Mouse (Mus musculus) spleen, postnatal 10 days (tissue): ENCODE results near the gene Klf16.

Experiments used
- DNase-seq, 2 experiments: peaks; one replicate each; pipeline ENCODE4 v3.0.0; 2021 to 2022; ENCODE audit warnings: low spot score in 2 of 2

Klf16 gene

DNA sequence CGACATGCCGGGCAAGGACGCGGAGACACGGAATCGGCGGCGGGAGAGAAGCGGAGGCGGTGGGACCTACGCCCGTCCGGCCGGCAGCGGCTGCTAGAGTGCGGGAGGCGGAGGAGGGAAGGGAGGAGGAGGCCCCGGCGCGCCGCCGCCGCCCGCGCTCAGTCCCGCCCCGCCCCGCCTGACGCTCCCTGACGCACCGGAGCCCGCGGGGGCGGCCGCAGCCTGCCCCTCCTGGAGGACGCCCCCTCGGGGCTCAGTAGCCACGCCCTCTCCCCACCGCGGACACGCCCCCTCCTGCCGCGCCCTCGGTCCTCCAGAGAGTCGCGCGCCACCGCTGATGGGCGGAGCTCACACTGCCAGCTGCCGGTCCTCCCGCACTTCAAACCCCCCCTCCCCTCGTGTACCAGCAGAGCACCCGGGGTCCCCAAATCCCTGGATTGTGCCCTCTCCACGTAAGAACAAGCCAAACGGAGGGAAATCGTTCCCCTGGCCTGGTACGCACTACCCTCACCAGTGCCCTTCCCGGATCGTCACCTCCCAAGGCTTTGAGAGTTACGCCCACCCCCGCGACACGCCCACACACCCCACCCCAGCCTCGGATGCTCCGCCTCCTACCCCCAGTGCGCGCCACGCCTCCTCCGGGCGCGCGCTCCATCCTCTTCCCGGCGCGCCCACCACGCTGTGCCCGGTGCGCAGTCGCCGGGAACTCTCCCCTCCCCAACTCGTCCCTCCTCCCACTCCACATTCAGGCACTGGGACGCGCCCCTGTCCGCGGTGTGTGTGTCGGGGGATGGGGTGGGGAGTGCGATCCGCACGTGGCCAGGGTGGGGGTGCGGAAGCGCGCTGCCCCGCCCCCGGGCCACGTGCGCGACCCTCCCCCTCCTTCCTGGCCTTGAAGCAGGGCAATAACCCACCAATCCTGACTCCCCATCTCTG is at the start of gene Klf16:
Gene Klf16 (minus strand): TSS at position 127 of the 936 bp plus-strand sequence.
- peak; percentile 99 for DNase-seq

DNA sequence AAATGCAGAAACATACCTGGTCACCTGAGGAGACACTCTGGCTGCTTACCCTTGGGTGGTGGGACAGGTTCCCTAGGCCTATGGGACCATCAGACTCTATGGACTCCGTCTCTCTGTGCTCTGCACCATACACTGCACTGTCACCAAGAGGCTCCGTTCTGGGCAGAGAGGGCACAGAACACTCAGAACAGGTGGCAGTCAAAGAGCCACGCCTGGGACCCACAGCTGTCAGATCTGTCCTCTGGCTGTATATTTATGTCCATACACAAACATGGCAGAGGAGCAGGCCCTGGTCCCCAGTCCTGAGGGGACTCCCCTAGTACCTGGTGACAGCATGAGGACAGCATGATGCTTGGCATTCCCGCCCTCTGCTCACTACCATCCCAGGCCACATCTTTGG is 48.6 kb upstream of the Klf16 start:
- no peak for DNase-seq

DNA sequence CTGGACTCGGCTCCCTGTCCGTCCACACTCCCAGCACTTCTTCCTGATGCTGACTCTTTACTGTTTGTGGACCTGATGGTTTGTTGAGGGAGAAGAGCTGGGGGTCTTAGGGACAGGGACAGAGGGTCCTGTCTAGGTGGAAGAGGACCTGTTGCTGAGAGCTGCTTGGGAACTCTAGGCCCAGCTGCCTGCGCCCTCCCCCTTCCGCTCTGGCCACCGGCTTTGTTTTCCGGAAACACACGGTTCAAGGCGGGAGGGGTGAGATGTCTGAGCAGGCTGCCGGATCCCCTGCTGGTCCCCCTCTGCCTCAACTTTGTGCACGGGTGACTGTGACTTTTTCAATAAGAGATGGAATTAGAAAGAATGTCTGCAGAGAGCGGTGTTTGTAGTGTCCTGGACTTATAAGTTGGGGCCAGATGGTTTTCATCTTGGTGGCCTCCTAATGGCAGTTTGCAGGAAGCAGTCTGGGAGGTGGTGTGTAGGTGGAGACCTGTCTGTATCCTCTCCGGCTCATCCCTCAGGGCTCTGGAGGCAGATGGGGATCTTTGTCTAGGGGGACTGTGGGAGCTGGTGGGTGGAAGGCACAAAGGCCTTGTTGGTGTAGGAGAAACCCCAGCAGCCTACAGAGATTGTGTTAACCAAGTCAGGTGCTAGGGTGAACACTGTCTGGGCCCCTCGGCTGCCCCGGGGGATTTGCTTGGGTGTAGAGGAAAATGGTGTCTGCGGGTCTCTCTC is 46.5 kb upstream of the Klf16 start:
- DNase-seq, result peak; percentile 61 to 79

DNA sequence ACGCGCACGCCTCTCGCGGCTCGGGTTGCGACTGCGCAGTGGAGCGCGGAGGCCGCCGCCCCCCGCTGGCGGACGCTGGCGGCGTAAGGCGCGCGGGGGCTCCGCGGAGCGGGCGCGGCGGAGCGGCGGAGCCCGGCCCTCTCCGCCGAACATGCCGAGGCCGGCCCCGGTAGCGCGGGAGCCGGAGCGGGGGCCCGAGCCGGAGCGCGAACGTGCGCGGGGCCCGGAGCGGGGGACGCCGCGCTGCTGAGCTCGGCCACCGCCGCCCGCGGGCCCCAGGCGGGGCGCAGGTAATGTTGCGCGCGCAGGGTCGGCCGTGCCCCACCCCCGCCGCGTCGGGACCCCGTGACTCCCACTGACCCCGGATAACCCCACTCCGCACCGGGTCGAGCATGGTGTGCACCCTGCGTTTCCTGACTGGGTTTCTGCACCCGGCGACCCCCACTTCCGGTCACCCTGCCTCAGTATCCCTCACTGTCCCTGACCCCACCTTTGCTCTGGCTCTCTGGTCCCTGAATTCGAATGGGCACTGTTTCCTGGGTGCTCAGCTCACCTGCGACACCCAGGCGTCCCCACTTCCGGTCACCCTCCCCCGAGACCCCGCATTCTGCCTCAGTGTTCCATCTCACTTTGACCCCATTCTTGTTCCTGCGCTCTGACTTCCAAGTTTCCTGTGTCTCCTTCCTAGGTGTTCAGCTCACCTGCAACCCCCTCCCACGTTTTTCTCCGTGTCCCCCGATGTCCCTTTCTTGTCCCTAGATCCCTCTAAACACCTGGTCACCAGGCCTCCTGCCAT is 45.7 kb upstream of the Klf16 start, which contains the start of gene Csnk1g2:
Gene Csnk1g2 (plus strand): TSS at position 178 of the 796 bp plus-strand sequence.
- peak in 1 of 2 experiments; percentile 84 for DNase-seq

DNA sequence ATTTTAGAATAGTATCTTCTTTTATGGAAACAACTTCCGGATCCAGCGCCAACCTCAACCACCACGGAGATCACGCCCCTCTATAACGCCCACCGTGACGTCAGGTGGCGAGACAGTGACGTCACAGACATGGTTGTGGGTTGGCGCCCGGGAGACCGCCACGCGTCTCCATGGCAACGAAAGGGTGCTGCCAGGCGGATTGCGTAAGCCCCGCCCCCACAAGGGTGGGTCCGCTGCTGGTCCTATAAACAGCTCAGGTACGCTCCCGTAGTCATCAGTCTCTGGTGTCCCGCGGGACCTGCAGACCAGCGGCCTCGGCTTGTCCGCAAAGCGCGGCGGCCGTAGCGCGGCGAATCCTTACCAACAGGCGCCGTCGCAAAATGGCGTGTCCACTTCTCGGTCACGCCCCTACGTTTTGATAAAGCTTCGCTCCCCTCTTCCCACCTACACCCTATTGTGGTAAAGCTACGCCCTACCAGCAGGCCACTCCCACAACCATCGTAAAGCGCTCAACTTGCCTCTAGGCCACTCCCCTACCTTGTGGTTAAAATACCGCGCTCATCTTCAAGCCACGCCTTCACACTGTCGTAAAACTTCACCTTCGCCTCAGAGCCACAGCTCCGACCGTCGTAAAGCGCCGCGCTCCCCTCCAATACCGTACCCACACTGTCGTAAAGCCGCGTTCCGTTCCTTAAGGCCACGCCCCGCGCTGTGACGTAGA is 45.0 kb upstream of the Klf16 start:
- DNase-seq, result peak; percentile 98 to 100

GRCm38 (mm10) chr10:80621690-80621939 is 44.5 kb upstream of the Klf16 start:
- no peak for DNase-seq

GRCm38 (mm10) chr10:80620796-80621689 is 43.9 kb upstream of the Klf16 start:
- no peak for DNase-seq

DNA sequence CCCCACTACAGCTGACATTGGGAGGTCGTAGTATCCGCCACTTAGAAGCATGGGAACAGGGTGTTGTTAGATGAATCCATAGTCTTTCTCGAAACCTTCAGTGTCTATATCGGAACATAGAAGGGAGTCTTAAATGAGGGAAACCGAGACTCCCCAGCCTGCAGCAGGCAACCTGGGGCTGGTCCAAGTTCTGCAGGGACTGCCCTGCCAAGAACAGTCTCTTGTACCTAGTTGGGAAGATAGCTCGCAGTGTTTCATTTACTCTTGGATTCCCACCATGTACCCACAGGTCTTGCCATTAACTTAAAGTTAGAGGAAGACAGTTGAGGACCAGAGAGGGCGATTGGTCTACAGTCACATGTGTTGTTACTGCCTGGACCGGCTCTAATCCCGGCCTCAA is 43.2 kb upstream of the Klf16 start:
- no peak for DNase-seq

DNA sequence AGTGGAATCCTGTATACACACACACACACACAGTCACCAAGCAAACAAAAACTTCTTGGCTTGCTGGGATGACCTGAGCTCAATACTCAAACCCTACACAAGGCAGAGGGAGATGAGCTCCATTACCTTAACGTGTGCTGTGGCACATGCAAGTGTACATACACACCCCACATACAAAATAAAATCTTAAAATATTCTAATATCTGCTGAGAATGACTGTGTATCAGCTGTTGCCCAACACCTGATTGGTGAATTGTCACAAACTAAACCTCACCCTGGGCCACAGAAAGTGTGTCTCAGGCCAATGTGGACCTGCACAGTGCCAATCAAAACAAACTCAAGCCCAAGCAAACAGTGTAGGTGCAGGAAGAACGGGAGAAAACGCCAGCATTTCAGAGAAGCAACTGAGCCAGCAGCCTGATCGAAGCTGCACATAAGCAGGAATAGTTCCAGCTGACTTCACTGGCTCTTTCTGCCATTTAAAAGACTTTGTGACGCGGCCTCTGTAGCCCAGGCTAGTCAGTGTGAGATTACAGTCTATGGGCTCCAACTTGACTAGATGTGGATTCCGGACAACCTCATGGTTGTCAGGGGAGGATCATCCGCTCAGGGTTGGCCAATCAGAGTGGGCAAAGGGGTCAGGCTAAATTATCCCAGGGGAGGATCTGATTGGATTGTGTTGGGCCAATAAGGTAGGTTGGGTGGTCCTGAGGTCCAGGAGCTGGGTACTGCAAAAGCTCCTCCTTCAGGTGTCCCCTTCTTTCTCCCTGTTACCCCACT is 42.5 kb upstream of the Klf16 start:
- no peak for DNase-seq

DNA sequence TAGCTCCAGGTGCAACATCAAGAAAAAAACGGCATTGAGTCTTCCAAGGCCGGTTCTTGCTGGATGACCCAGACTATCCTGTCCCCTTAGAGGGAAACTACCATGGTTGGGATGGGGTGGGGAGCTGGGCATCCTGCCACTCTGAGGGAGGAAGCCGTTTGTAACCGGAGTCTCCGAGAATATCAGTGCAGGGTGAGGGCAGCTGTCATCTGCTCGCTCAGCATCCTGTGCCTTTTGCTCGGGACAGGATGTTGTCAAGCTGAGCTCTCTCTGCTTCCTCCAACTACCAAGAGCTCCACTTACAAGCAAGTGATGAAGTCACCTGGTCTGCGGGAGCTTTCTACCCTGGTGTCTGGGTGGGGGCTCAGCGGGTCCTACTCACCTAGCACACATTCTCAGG is 41.1 kb upstream of the Klf16 start:
- DNase-seq, result peak in 1 of 2 experiments; percentile 58

DNA sequence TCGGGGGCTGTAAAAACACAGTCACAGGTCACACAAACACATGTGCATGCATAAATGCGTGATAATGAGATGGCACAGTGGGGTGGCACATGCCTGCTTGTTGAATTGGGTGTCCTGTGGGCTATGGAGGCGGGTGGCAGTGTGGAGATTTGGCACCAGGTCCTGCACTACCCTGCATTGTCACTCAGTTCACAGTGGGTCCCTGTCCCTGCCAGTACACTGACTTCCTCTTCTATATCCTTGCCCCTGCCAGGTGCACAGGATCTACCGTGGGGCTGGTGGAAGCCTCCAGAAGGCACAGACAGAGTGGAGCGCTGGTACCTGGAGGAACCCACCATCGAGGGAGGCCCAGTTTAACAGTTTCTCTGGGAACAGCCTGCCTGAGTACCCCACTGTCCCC is 37.2 kb upstream of the Klf16 start:
- no peak for DNase-seq

- no peak for DNase-seq
Observed at GRCm38 (mm10) chr10:80613821-80614220, 36.7 kb upstream of the Klf16 start.

DNA sequence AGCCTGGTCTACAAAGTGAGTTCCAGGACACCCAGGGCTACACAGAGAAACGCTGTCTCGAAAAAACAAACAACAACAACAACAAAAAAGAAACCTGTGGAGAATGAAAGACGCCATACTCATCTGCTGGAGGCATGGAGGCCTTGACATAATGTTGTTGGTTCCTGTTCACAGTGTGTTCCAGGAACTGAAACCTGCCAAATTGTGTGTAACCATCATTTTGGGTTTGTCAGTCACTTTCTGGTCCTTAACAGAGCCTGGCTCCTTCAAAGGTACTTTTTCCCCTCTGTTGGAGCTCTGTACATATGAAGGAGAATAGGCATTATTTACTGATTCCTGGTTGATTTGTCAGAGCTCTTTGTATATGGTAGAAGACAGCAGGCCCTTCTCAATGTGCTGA is 34.8 kb upstream of the Klf16 start:
- no peak for DNase-seq

DNA sequence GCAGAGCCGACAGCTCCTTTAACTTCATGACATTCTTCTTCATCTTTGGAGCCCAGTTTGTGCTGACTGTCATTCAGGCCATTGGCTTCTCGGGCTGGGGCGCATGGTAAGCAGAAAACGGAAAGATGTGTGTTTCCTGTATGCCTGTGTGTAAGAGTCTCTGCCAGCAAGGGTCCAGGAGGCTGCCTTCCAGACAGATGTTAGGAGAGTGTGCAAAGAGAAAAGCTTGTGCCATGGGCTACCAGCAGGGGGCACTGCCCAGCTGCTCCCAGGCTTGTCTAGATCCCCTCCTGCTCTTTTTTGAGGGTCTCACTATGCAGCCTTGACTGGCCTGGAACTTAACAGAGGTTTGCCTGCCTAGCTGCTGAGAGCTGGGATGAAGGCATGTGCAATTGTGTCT is 33.9 kb upstream of the Klf16 start:
- peak; percentile 62 to 78 for DNase-seq

DNA sequence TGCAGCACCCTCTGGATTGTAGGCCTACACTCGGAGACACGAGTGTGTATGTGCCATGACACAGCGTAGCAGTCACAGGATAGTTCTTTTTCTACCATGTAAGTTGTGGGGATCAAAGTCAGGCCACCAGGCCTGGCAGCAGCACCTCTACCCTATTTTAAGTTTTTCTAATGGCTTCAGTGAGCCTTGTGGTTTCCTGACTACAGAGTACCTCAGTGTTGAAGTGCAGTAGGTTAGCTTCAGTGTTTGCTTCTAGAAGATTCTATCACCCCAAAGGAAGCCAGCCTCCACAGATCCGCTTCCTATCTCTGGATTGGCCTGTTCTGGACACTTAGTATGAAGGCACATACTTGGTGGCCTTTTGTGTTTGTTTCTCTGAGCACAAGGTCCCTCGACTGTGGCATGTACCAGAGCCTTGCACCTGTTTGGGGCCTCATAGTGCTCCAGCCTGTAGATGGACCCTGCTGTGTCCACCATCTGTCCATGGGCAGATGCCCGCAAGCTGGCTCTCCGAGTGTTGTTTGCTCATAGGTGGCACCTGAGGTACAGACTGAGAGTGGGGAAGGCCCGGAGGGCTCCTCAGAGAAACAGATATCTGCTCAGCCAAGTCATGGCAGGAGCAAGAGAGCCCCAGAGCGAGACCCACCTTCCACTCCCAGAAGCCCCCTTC is 33.1 kb upstream of the Klf16 start:
- no peak for DNase-seq

- DNase-seq, result no peak
Observed at GRCm38 (mm10) chr10:80609269-80609924, 32.3 kb upstream of the Klf16 start.

DNA sequence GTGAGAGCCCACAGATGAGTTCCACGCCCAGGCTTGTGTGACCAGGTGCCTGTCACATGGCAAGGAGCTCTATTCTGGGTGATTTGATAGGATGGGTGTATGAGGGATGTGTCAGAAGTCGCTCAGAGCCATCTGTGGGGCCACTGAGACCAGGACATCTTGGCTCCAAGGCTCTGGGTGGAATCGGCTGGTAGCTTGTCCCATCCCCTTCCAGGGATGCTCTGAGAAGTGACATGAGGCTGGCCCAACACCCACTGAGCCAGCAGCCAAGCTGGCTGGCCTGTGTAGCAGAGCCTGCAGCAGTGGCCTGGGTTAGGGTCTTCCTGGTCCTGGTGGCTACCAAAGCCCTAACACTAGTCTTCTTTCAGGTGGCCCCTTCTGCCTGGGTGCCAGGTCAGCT is 31.3 kb upstream of the Klf16 start:
- DNase-seq, result no peak

DNA sequence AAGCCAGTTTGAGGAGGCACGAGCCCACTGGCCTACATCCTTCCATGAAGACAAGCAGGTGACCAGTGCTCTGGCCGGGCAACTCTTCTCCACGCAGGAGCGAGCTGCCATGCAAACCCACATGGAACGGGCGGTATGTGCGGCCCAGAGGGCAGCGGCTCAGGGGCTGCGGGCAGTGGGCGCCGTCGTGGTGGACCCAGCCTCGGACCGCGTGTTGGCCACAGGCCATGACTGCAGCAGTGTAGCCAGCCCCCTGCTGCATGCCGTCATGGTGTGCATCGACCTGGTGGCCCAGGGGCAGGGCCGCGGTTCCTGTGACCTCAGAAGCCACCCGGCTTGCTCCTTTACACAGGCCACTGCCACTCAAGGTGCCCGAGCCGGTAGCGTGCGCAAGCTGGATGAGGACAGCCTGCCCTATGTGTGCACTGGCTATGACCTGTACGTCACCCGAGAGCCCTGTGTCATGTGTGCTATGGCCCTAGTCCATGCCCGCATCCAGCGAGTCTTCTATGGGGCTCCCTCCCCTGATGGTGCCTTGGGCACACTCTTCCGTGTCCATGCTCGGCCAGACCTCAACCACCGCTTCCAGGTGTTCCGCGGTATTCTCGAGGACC is 29.7 kb upstream of the Klf16 start:
- no peak for DNase-seq
